Mouse (Mus musculus) thymus, postnatal 14 days (tissue): ENCODE measurements around the gene Rinl.

ENCODE experiments used
- DNase-seq: peaks from one replicate; pipeline ENCODE4 v3.0.0; 2021

The Rinl gene

GRCm38 (mm10) chr7:28781261-28781663, 7.5 kb upstream of the Rinl start:
- DNase-seq: peak; percentile 89

GRCm38 (mm10) chr7:28785161-28785560, 3.6 kb upstream of the Rinl start:
- DNase-seq: peak; percentile 74

- DNase-seq: no peak
Measured at GRCm38 (mm10) chr7:28787884-28788283, 885 bp upstream of the Rinl start.

- no peak for DNase-seq
Measured at GRCm38 (mm10) chr7:28789235-28789634, 466 bp downstream of the Rinl start.

- peak; percentile 42 for DNase-seq
Measured at GRCm38 (mm10) chr7:28790066-28790806, 1.5 kb downstream of the Rinl start.

GRCm38 (mm10) chr7:28791706-28792105, 2.9 kb downstream of the Rinl start:
- DNase-seq: no peak

- DNase-seq: peak; percentile 54
Measured at GRCm38 (mm10) chr7:28792391-28793185, 3.8 kb downstream of the Rinl start.

- peak; percentile 78 for DNase-seq
Measured at GRCm38 (mm10) chr7:28793834-28794233, 5.1 kb downstream of the Rinl start.

- no peak for DNase-seq
Measured at GRCm38 (mm10) chr7:28794496-28794895, 5.7 kb downstream of the Rinl start.

- DNase-seq: no peak
Measured at GRCm38 (mm10) chr7:28795832-28796231, 7.1 kb downstream of the Rinl start.

GRCm38 (mm10) chr7:28796562-28796975, 7.8 kb downstream of the Rinl start:
- peak; percentile 81 for DNase-seq

GRCm38 (mm10) chr7:28799994-28800393, 11.2 kb downstream of the Rinl start:
- DNase-seq: peak; percentile 51

GRCm38 (mm10) chr7:28801451-28801850, 12.7 kb downstream of the Rinl start:
- DNase-seq: no peak

- no peak for DNase-seq
Measured at GRCm38 (mm10) chr7:28801901-28802670, 13.3 kb downstream of the Rinl start.

GRCm38 (mm10) chr7:28802846-28803588, 14.2 kb downstream of the Rinl start:
- no peak for DNase-seq

- no peak for DNase-seq
Measured at GRCm38 (mm10) chr7:28803756-28804155, 15.0 kb downstream of the Rinl start.

GRCm38 (mm10) chr7:28806869-28807268, 18.1 kb downstream of the Rinl start:
- DNase-seq: peak; percentile 50

GRCm38 (mm10) chr7:28807641-28808220, 19.0 kb downstream of the Rinl start:
- no peak for DNase-seq

- peak; percentile 70 for DNase-seq
Measured at GRCm38 (mm10) chr7:28808221-28808941, 19.6 kb downstream of the Rinl start, which contains the start of gene Hnrnpl. Gene Hnrnpl, plus strand, starts transcription at chr7:28808541.

GRCm38 (mm10) chr7:28808957-28809393, 20.2 kb downstream of the Rinl start:
- peak; percentile 99 for DNase-seq

- peak; percentile 79 for DNase-seq
Measured at GRCm38 (mm10) chr7:28809401-28810089, 20.8 kb downstream of the Rinl start.
